Mouse (Mus musculus) liver, adult (tissue): ENCODE results near the gene Pbld1.

ENCODE experiments used
- GATA4 ChIP-seq: IDR thresholded peaks from 2 replicates; pipeline ENCODE4 v1.6.1; 2014; ENCODE audit warnings: mild to moderate bottlenecking, low read length; ENCODE audit not compliant: insufficient replicate concordance

Gene Pbld1

GRCm38 (mm10) chr10:63063365-63063764, 3.4 kb downstream of the Pbld1 start:
- no peak for TF ChIP-seq GATA4

GRCm38 (mm10) chr10:63064516-63064915, 4.6 kb downstream of the Pbld1 start:
- no peak for TF ChIP-seq GATA4

- TF ChIP-seq GATA4 = no peak
Observed at GRCm38 (mm10) chr10:63065561-63065960, 5.6 kb downstream of the Pbld1 start.

- no peak for TF ChIP-seq GATA4
Observed at GRCm38 (mm10) chr10:63065988-63066387, 6.0 kb downstream of the Pbld1 start.

GRCm38 (mm10) chr10:63086304-63086703, 26.3 kb downstream of the Pbld1 start:
- TF ChIP-seq GATA4 = no peak

GRCm38 (mm10) chr10:63089103-63089757, 29.3 kb downstream of the Pbld1 start:
- no peak for TF ChIP-seq GATA4

- TF ChIP-seq GATA4 = no peak
Observed at GRCm38 (mm10) chr10:63089758-63090571, 30.0 kb downstream of the Pbld1 start.

- TF ChIP-seq GATA4 = no peak
Observed at GRCm38 (mm10) chr10:63091915-63092314, 32.0 kb downstream of the Pbld1 start.

GRCm38 (mm10) chr10:63092616-63093550, 32.9 kb downstream of the Pbld1 start:
- TF ChIP-seq GATA4 = no peak

- TF ChIP-seq GATA4 = no peak
Observed at GRCm38 (mm10) chr10:63096757-63097156, 36.8 kb downstream of the Pbld1 start.

- TF ChIP-seq GATA4 = no peak
Observed at GRCm38 (mm10) chr10:63098191-63098590, 38.2 kb downstream of the Pbld1 start.

- TF ChIP-seq GATA4 = no peak
Observed at GRCm38 (mm10) chr10:63099521-63099920, 39.6 kb downstream of the Pbld1 start, which contains the start of gene Atoh7. TSS of gene Atoh7 (plus strand) at chr10:63099651.

- TF ChIP-seq GATA4 = no peak
Observed at GRCm38 (mm10) chr10:63099941-63100562, 40.1 kb downstream of the Pbld1 start.

- no peak for TF ChIP-seq GATA4
Observed at GRCm38 (mm10) chr10:63100657-63101056, 40.7 kb downstream of the Pbld1 start.
